Mouse (Mus musculus): ENCODE results near the gene Mtif3. TPM values are rescaled to one million over a fixed set of nuclear protein-coding genes. Genes with fewer than 3 reads are reported as not detected.
"Not testable (repeated sequence)": the region's sequence is repeated elsewhere in the genome, so short reads cannot be mapped to it uniquely, and the experiment has no call there.

Mtif3 gene
- total RNA-seq, 1 experiment = 17.9 TPM

- Histone ChIP-seq H3K4me3 (ENCODE audit: insufficient read depth in 1 of 2, low read depth in 1 of 2, low read length in 2 of 2, poor library complexity in 1 of 2, severe bottlenecking in 1 of 2) (peak overlapping the region; percentile 30 to 60; a peak in 3 of 4 replicates), H3K27ac (ENCODE audit: insufficient read depth, low read depth, low read length, poor library complexity, severe bottlenecking) (peak overlapping the region; percentile 78; the same call in 1 of the 2 replicates)
Measured at GRCm38 (mm10) chr5:146920314-146921161, 43.1 kb downstream of the Mtif3 start.

DNA sequence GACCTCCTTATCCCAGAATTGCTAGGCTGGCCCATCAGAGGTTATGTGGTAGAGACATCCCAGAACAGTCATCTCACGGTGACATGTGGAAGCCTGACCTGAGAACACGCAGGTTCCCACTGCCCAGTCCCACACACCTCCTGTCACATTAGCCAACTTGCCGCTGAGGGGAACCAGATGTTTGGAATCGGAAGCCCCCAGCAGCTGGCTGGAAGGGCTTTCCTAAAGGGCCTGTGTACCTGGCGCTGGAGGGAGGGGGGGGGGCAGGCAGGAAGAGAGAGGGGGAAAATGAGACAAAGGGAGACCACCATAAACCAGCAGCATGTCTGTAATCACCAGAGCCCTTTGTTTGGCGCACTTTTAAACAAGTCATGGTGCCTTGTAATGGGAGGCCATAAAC, 43.7 kb downstream of the Mtif3 start:
- Histone ChIP-seq H3K9ac (ENCODE audit: insufficient read depth, low read depth, low read length, poor library complexity, severe bottlenecking) (peak overlapping the region; percentile 45; the same call in 1 of the 2 replicates), H3K27ac (ENCODE audit: insufficient read depth, low read depth, low read length, poor library complexity, severe bottlenecking) (peak overlapping the region; percentile 78), H3K4me3 (ENCODE audit: insufficient read depth in 1 of 2, low read depth in 1 of 2, low read length in 2 of 2, poor library complexity in 1 of 2, severe bottlenecking in 1 of 2) (peak overlapping the region; percentile 30 to 60; a peak in 3 of 4 replicates), H3K4me1 (ENCODE audit: control insufficient read depth in 2 of 2, insufficient read depth in 2 of 2, low read length in 2 of 2, poor library complexity in 1 of 2) (peaks cover 3 to 12% of the 10 kb centered on the region in 2 experiments; a peak in 2 of 4 replicates), H3K9me3 (ENCODE audit: control insufficient read depth, insufficient read depth, low read depth, low read length) (no peaks in the 10 kb centered on the region), H3K36me3 (ENCODE audit: control insufficient read depth, insufficient read depth, low read length, poor library complexity, severe bottlenecking) (no peaks in the 10 kb centered on the region)
- TF ChIP-seq MAFK (IDR thresholded peaks at IDR 0.05; ENCODE audit: insufficient read depth, low read depth, low read length) = no peak
- TF ChIP-seq ZNF384 (IDR thresholded peaks at IDR 0.05; ENCODE audit: low read depth, low read length) = no peak
- TF ChIP-seq CHD2 (IDR thresholded peaks at IDR 0.05; ENCODE audit: low read depth, low read length) = no peak
- no peak for TF ChIP-seq ZC3H11A (IDR thresholded peaks at IDR 0.05; ENCODE audit: borderline replicate concordance, low read depth, low read length)
- no peak for TF ChIP-seq HCFC1 (IDR thresholded peaks at IDR 0.05; ENCODE audit: borderline replicate concordance, insufficient read depth, low read length)
- in situ Hi-C loops (cut with MboI; ENCODE audit: low sequenced_read_pairs in 2 of 2, unreplicated experiment in 2 of 2) = loop anchor here in 1 of 2 experiments (10.0 kb wide), 1 partner anchor 395 kb away; no protein-coding TSS in a partner anchor
- no peak for DNase-seq (ENCODE audit: low read depth, low spot score)

More at GRCm38 (mm10) chr5:146920314-146921161, 43.1 kb downstream of the Mtif3 start:
- TF ChIP-seq ZNF384 (IDR thresholded peaks at IDR 0.05; ENCODE audit: low read depth, low read length) (no peak), CHD2 (IDR thresholded peaks at IDR 0.05; ENCODE audit: low read depth, low read length) (no peak), MAFK (IDR thresholded peaks at IDR 0.05; ENCODE audit: insufficient read depth, low read depth, low read length) (no peak), HCFC1 (IDR thresholded peaks at IDR 0.05; ENCODE audit: borderline replicate concordance, insufficient read depth, low read length) (no peak), ZC3H11A (IDR thresholded peaks at IDR 0.05; ENCODE audit: borderline replicate concordance, low read depth, low read length) (no peak)
- H3K4me1 ChIP-seq (ENCODE audit: control insufficient read depth in 2 of 2, insufficient read depth in 2 of 2, low read length in 2 of 2, poor library complexity in 1 of 2) = peaks cover 3 to 12% of the 10 kb centered on the region in 2 experiments; a peak in 2 of 4 replicates
- in situ Hi-C loops (cut with MboI; ENCODE audit: low sequenced_read_pairs in 2 of 2, unreplicated experiment in 2 of 2) = no loop called here
- H3K9ac ChIP-seq (ENCODE audit: insufficient read depth, low read depth, low read length, poor library complexity, severe bottlenecking) = peak overlapping the region; percentile 45; the same call in 1 of the 2 replicates
- no peaks in the 10 kb centered on the region for H3K9me3 ChIP-seq (ENCODE audit: control insufficient read depth, insufficient read depth, low read depth, low read length)
- no peaks in the 10 kb centered on the region for H3K36me3 ChIP-seq (ENCODE audit: control insufficient read depth, insufficient read depth, low read length, poor library complexity, severe bottlenecking)
- DNase-seq (ENCODE audit: low read depth, low spot score) = no peak

GRCm38 (mm10) chr5:146917357-146917756, 46.2 kb downstream of the Mtif3 start:
- 0 out of 2 replicates have a peak, but pooled peaks have one; percentile 55 for TF ChIP-seq ZNF384 (IDR thresholded peaks at IDR 0.05; ENCODE audit: low read depth, low read length)
- not testable (repeated sequence) for DNase-seq (ENCODE audit: low read depth, low spot score); H3K9me3 ChIP-seq (ENCODE audit: control insufficient read depth, insufficient read depth, low read depth, low read length); H3K4me3 ChIP-seq (ENCODE audit: insufficient read depth in 1 of 2, low read depth in 1 of 2, low read length in 2 of 2, poor library complexity in 1 of 2, severe bottlenecking in 1 of 2); H3K36me3 ChIP-seq (ENCODE audit: control insufficient read depth, insufficient read depth, low read length, poor library complexity, severe bottlenecking); H3K27ac ChIP-seq (ENCODE audit: insufficient read depth, low read depth, low read length, poor library complexity, severe bottlenecking); H3K9ac ChIP-seq (ENCODE audit: insufficient read depth, low read depth, low read length, poor library complexity, severe bottlenecking)
- in situ Hi-C loops (cut with MboI; ENCODE audit: low sequenced_read_pairs in 2 of 2, unreplicated experiment in 2 of 2) = loop anchor here in 1 of 2 experiments (10.0 kb wide), 1 partner anchor 397 kb away; no protein-coding TSS in a partner anchor
- peaks cover 3 to 22% of the 10 kb centered on the region in 2 experiments; a peak in 2 of 4 replicates for H3K4me1 ChIP-seq (ENCODE audit: control insufficient read depth in 2 of 2, insufficient read depth in 2 of 2, low read length in 2 of 2, poor library complexity in 1 of 2)

DNA sequence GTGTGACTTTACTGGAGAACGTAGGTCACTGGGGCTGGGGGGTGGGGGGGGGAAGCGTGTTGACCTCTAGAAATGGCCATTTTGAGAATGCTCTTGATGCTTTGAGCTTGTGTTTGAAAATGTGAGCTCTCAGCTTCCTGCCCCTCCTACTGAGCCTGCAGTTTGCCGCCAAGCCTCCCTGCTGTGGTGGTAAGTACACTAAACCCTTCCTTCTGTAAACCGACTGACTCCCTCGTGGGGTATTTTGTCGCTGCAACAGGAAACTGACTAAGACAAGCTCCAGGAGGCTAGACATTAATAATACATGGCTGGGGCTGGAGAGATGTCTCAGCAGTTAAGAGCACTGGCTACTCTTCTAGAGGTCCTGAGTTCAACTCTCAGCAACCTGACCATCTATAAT, 46.8 kb downstream of the Mtif3 start:
- no peak for TF ChIP-seq ZC3H11A (IDR thresholded peaks at IDR 0.05; ENCODE audit: borderline replicate concordance, low read depth, low read length)
- no peak for DNase-seq (ENCODE audit: low read depth, low spot score)
- in situ Hi-C loops (cut with MboI; ENCODE audit: low sequenced_read_pairs in 2 of 2, unreplicated experiment in 2 of 2) = loop anchor here in 1 of 2 experiments (10.0 kb wide), 1 partner anchor 398 kb away; no protein-coding TSS in a partner anchor
- H3K4me3 ChIP-seq (ENCODE audit: insufficient read depth in 1 of 2, low read depth in 1 of 2, low read length in 2 of 2, poor library complexity in 1 of 2, severe bottlenecking in 1 of 2) = no peak overlapping the region
- H3K9me3 ChIP-seq (ENCODE audit: control insufficient read depth, insufficient read depth, low read depth, low read length) = no peaks in the 10 kb centered on the region
- H3K36me3 ChIP-seq (ENCODE audit: control insufficient read depth, insufficient read depth, low read length, poor library complexity, severe bottlenecking) = no peaks in the 10 kb centered on the region
- H3K27ac ChIP-seq (ENCODE audit: insufficient read depth, low read depth, low read length, poor library complexity, severe bottlenecking) = peak overlapping the region; percentile 66; the same call in 1 of the 2 replicates
- peaks cover 3 to 22% of the 10 kb centered on the region in 2 experiments; a peak in 2 of 4 replicates for H3K4me1 ChIP-seq (ENCODE audit: control insufficient read depth in 2 of 2, insufficient read depth in 2 of 2, low read length in 2 of 2, poor library complexity in 1 of 2)
- no peak overlapping the region for H3K9ac ChIP-seq (ENCODE audit: insufficient read depth, low read depth, low read length, poor library complexity, severe bottlenecking)

Measured in ES-E14 (cell line).